In the genomic region with DNA sequence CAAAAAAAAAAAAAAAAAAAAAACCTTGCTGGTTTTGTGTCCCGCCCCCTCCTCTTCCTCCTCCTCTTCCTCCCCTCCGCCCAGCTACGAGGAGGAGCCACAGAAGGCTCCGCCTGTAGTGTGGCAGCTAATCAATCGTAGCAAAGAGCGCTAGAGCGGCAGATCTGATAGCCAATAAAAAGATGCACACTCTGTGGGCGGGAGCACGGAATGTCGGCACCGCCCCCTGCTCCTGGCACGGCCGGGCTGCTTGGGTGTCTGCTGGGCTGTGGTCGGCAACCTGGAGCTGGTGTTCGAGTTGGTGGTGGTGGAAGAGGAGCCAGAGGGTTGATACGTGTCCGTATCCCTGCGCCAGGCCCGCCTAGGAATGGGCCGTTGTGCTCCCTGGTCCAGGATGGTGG, we compare ENCODE assay signal across 8 mouse cellular contexts. TPM values are rescaled to one million over a fixed set of nuclear protein-coding genes. Genes with fewer than 3 reads are reported as not detected.
DNase-seq lines count a peak whose midpoint lies in the region; ATAC-seq and TF ChIP-seq lines count a peak whose summit lies in the region.

No protein-coding gene starts in this region.

- H3K9me3 ChIP-seq in hindbrain, embryonic 16.5 days (ENCODE audit: control insufficient read depth, low read length) = no peaks in the 10 kb centered on the region

- H3K36me3 ChIP-seq in hindbrain, embryonic 16.5 days (ENCODE audit: control insufficient read depth, insufficient read depth, low read length) = no peaks in the 10 kb centered on the region

- peak overlapping the region; percentile 98 for H3K27ac ChIP-seq in hindbrain, embryonic 16.5 days (ENCODE audit: low read depth, low read length)
- peak overlapping the region; percentile 98 for H3K27ac ChIP-seq in left cerebral cortex, adult 2 months

- H3K4me3 ChIP-seq in hindbrain, embryonic 16.5 days (ENCODE audit: low read length) = peak overlapping the region; percentile 86
- peak overlapping the region; percentile 91 for H3K4me3 ChIP-seq in left cerebral cortex, adult 2 months

- peak overlapping the region; percentile 98 for H3K9ac ChIP-seq in hindbrain, embryonic 16.5 days (ENCODE audit: low read depth, low read length)

- ATAC-seq in hindbrain, embryonic 16.5 days = peak; percentile 88
- peak; percentile 59 for ATAC-seq in megakaryocyte, adult 5-6 weeks (ENCODE audit: poor library complexity, severe bottlenecking)

- peaks cover 44% of the 10 kb centered on the region for H3K4me1 ChIP-seq in hindbrain, embryonic 16.5 days (ENCODE audit: control insufficient read depth, insufficient read depth, low read depth, low read length)

- peak overlapping the region; percentile 87 for H3K4me2 ChIP-seq in hindbrain, embryonic 16.5 days (ENCODE audit: low read length)

- TF ChIP-seq CTCF in left cerebral cortex, adult 2 months (IDR thresholded peaks at IDR 0.05) = no peak

- DNase-seq in WW6 (ENCODE audit: low read depth, low spot score) = peak; percentile 89
- peak; percentile 92 to 98 for DNase-seq in cerebellum, postnatal 4 days (ENCODE audit: low spot score in 2 of 2)
- peak; percentile 97 for DNase-seq in gastrocnemius, adult 18-20 months (ENCODE audit: low spot score)
- DNase-seq in left cerebral cortex, adult 2 months (ENCODE audit: extremely low spot score in 1 of 2, low spot score in 2 of 2) = peak; percentile 97 to 98
- DNase-seq in right cerebral cortex, adult 2 months (ENCODE audit: low spot score in 2 of 2) = peak; percentile 98 to 99
- DNase-seq in urinary bladder, postnatal 14 days (ENCODE audit: low spot score) = peak; percentile 96

- intact Hi-C loops in left cerebral cortex, adult 2 months (cut with DNase I) = loop anchor here (10.0 kb wide), 1 partner anchor 967 kb away; no protein-coding TSS in a partner anchor

- no peaks in the 10 kb centered on the region for H3K27me3 ChIP-seq in hindbrain, embryonic 16.5 days (replicated peaks; ENCODE audit: control insufficient read depth, insufficient read depth, low read length)

- under 1% methylated on average over 20 of the region's 20 CpGs for WGBS in hindbrain, embryonic 16.5 days

RNA-seq across cellular contexts. Expression of a gene that starts 0.4 kb away (rescaled TPM):
- 1 to 10 TPM; 5.5 to 6.6 TPM for total RNA-seq in gastrocnemius, adult 18-20 months (2021)
- 5.0 and 6.9 TPM in 2 replicates for polyA plus RNA-seq in hindbrain, embryonic 16.5 days (2015; fragmentation: Nextera tagmentation; extraction: Ambion mirVana)
- 10 to 100 TPM; 14.5 to 15.4 TPM for total RNA-seq in left cerebral cortex, adult 2 months (2021)
- 19.5 and 28.6 TPM in 2 replicates for total RNA-seq in megakaryocyte, adult 5-6 weeks (2015)
- 1.9 and 2.8 TPM in 2 replicates for total RNA-seq in megakaryocyte, adult 5-6 weeks (2017)

RNA-seq across cellular contexts. Expression of a gene that starts 13.4 kb away (rescaled TPM):
- total RNA-seq in gastrocnemius, adult 18-20 months (2021) = not detected
- polyA plus RNA-seq in hindbrain, embryonic 16.5 days (2015; fragmentation: Nextera tagmentation; extraction: Ambion mirVana) = 0.09 and 0.16 TPM in 2 replicates
- under 1 TPM; 0.77 to 0.97 TPM for total RNA-seq in left cerebral cortex, adult 2 months (2021)
- 0.16 and 0.27 TPM in 2 replicates for total RNA-seq in megakaryocyte, adult 5-6 weeks (2015)
- 0.53 TPM in 1 of 2 replicates, not detected in the other for total RNA-seq in megakaryocyte, adult 5-6 weeks (2017)

RNA-seq across cellular contexts. Expression of a gene that starts 50.1 kb away (rescaled TPM):
- total RNA-seq in gastrocnemius, adult 18-20 months (2021) = 100 to 1,000 TPM; 101 to 131 TPM
- 236 and 255 TPM in 2 replicates for polyA plus RNA-seq in hindbrain, embryonic 16.5 days (2015; fragmentation: Nextera tagmentation; extraction: Ambion mirVana)
- 100 to 1,000 TPM; 269 to 280 TPM for total RNA-seq in left cerebral cortex, adult 2 months (2021)
- 62.0 and 65.7 TPM in 2 replicates for total RNA-seq in megakaryocyte, adult 5-6 weeks (2015)
- total RNA-seq in megakaryocyte, adult 5-6 weeks (2017) = 39.8 and 39.9 TPM in 2 replicates

Comparison
In these comparisons a context has a peak if more than half of its experiments do, and no peak if none do; other contexts are left out.
1. Peak in every context shown above with its lines: DNase-seq, ATAC-seq, H3K4me3 ChIP-seq and H3K27ac ChIP-seq.